Mouse (Mus musculus) MEL (cell line): ENCODE results near the gene Ostm1. TPM values are rescaled to one million over a fixed set of nuclear protein-coding genes. Genes with fewer than 3 reads are reported as not detected.

Experiments
- DNase-seq: peaks from one replicate; pipeline ENCODE4 v3.0.0; 2011; ENCODE audit warnings: low read depth, low spot score
- H3K27ac ChIP-seq: 2 replicates; pipeline ENCODE4 v1.5.1; 2012; ENCODE audit warnings: low read depth, mild to moderate bottlenecking, control low read depth, low read length, moderate library complexity; ENCODE audit not compliant: control insufficient read depth
- H3K27me3 ChIP-seq, 2 experiments: fragments of 150-350 bp in 1 of 2; sonication (generic) in 1 of 2; 2 replicates each; pipeline ENCODE4 v1.6.1; 2012; ENCODE audit warnings: low read length in 2 of 2, mild to moderate bottlenecking in 2 of 2, improper control_type of control experiment in 1 of 2, moderate library complexity in 1 of 2; ENCODE audit not compliant: insufficient read depth in 2 of 2, control insufficient read depth in 1 of 2
- H3K36me3 ChIP-seq, 2 experiments: 2 replicates each; pipeline ENCODE4 v1.6.1; 2012 to 2014; ENCODE audit warnings: low read length in 2 of 2, improper control_type of control experiment in 1 of 2, inconsistent platforms in 1 of 2, mild to moderate bottlenecking in 1 of 2; ENCODE audit not compliant: insufficient read depth in 2 of 2, control insufficient read depth in 1 of 2
- H3K4me1 ChIP-seq, 2 experiments: fragments of 150-350 bp in 1 of 2; sonication (generic) in 1 of 2; 2 replicates each; pipeline ENCODE4 v1.6.1; 2012; ENCODE audit warnings: low read length in 2 of 2, improper control_type of control experiment in 1 of 2, mild to moderate bottlenecking in 1 of 2; ENCODE audit not compliant: insufficient read depth in 2 of 2, control insufficient read depth in 1 of 2
- H3K4me3 ChIP-seq, 2 experiments: fragments of 150-350 bp in 1 of 2; sonication (generic) in 1 of 2; 2 replicates each; pipeline ENCODE4 v1.5.1; 2012; ENCODE audit warnings: low read depth in 2 of 2, low read length in 2 of 2, mild to moderate bottlenecking in 2 of 2, moderate library complexity in 2 of 2, control low read depth in 1 of 2, improper control_type of control experiment in 1 of 2; ENCODE audit not compliant: control insufficient read depth in 1 of 2, insufficient read depth in 1 of 2
- H3K79me2 ChIP-seq: 2 replicates; pipeline ENCODE4 v1.6.1; 2012; ENCODE audit warnings: mild to moderate bottlenecking, low read length, moderate library complexity; ENCODE audit not compliant: control insufficient read depth, poor library complexity, insufficient read depth
- H3K9ac ChIP-seq: 2 replicates; pipeline ENCODE4 v1.6.1; 2012; ENCODE audit warnings: low read depth, mild to moderate bottlenecking, control low read depth, low read length, moderate library complexity; ENCODE audit not compliant: control insufficient read depth, poor library complexity, severe bottlenecking
- H3K9me3 ChIP-seq: fragments of 150-350 bp; sonication (generic); replicated peaks from 2 replicates; pipeline ENCODE4 v1.6.1; 2012; ENCODE audit warnings: mild to moderate bottlenecking, low read length, improper control_type of control experiment, moderate library complexity; ENCODE audit not compliant: insufficient read depth
- BHLHE40 ChIP-seq: IDR thresholded peaks from 2 replicates; pipeline ENCODE4 v1.6.1; 2012; ENCODE audit warnings: low read depth, mild to moderate bottlenecking, inconsistent platforms, low read length, improper control_type of control experiment, borderline replicate concordance
- CTCF ChIP-seq, 3 experiments: IDR thresholded peaks in 2 of 3; conservative IDR thresholded peaks in 1 of 3; 2 replicates each; pipeline ENCODE4 v1.5.1; 2011 to 2012; ENCODE audit warnings: low read length in 3 of 3, low read depth in 2 of 3, mild to moderate bottlenecking in 2 of 3, improper control_type of control experiment in 1 of 3, inconsistent platforms in 1 of 3, mixed read lengths in 1 of 3, moderate library complexity in 1 of 3; ENCODE audit not compliant: control insufficient read depth in 1 of 3, insufficient read depth in 1 of 3, poor library complexity in 1 of 3, severe bottlenecking in 1 of 3
- EP300 ChIP-seq, 2 experiments: IDR thresholded peaks; 2 replicates each; pipeline ENCODE4 v1.6.1; 2011; ENCODE audit warnings: improper control_type of control experiment in 2 of 2, low read length in 2 of 2, low read depth in 1 of 2, mild to moderate bottlenecking in 1 of 2
- ETS1 ChIP-seq: IDR thresholded peaks from 2 replicates; pipeline ENCODE4 v1.6.1; 2012; ENCODE audit warnings: low read depth, mild to moderate bottlenecking, inconsistent platforms, low read length, improper control_type of control experiment, moderate library complexity
- GABPA ChIP-seq: IDR thresholded peaks from 2 replicates; pipeline ENCODE4 v1.6.1; 2012; ENCODE audit warnings: low read depth, mild to moderate bottlenecking, inconsistent platforms, low read length, improper control_type of control experiment, moderate library complexity
- HCFC1 ChIP-seq: IDR thresholded peaks from 2 replicates; pipeline ENCODE4 v1.6.1; 2012; ENCODE audit warnings: low read depth, mild to moderate bottlenecking, inconsistent platforms, low read length, improper control_type of control experiment, moderate library complexity
- MAX ChIP-seq: IDR thresholded peaks from 2 replicates; pipeline ENCODE4 v1.6.1; 2011; ENCODE audit warnings: low read length, improper control_type of control experiment
- MAZ ChIP-seq: IDR thresholded peaks from 2 replicates; pipeline ENCODE4 v1.6.1; 2012; ENCODE audit warnings: low read depth, mild to moderate bottlenecking, inconsistent platforms, low read length, improper control_type of control experiment
- MEF2A ChIP-seq: IDR thresholded peaks from 2 replicates; pipeline ENCODE4 v1.6.1; 2014; ENCODE audit warnings: low read depth, mild to moderate bottlenecking, inconsistent platforms, low read length, improper control_type of control experiment; ENCODE audit not compliant: poor library complexity, insufficient replicate concordance, severe bottlenecking; ENCODE audit errors: extremely low read depth
- MXI1 ChIP-seq: IDR thresholded peaks from 2 replicates; pipeline ENCODE4 v1.6.1; 2011; ENCODE audit warnings: mild to moderate bottlenecking, low read depth, low read length, improper control_type of control experiment
- MYB ChIP-seq: IDR thresholded peaks from 2 replicates; pipeline ENCODE4 v1.6.1; 2011; ENCODE audit warnings: mild to moderate bottlenecking, low read depth, low read length, improper control_type of control experiment
- NELFE ChIP-seq: IDR thresholded peaks from 2 replicates; pipeline ENCODE4 v1.6.1; 2011; ENCODE audit warnings: low read depth, low read length, improper control_type of control experiment
- POLR2AphosphoS5 ChIP-seq: IDR thresholded peaks from 2 replicates; pipeline ENCODE4 v1.6.1; 2012; ENCODE audit warnings: low read depth, borderline replicate concordance, mild to moderate bottlenecking, inconsistent platforms, low read length, moderate library complexity, mixed read lengths
- TAL1 ChIP-seq: IDR thresholded peaks from 2 replicates; pipeline ENCODE4 v1.6.1; 2012; ENCODE audit warnings: mild to moderate bottlenecking, inconsistent platforms, low read length, moderate library complexity, mixed read lengths
- USF2 ChIP-seq, 2 experiments: IDR thresholded peaks; 2 replicates each; pipeline ENCODE4 v1.6.1; 2011 to 2012; ENCODE audit warnings: improper control_type of control experiment in 2 of 2, low read length in 2 of 2, borderline replicate concordance in 1 of 2, inconsistent platforms in 1 of 2, low read depth in 1 of 2, mild to moderate bottlenecking in 1 of 2; ENCODE audit not compliant: insufficient read depth in 1 of 2
- ZNF384 ChIP-seq: IDR thresholded peaks from 2 replicates; pipeline ENCODE4 v1.6.1; 2012; ENCODE audit warnings: low read depth, mild to moderate bottlenecking, inconsistent platforms, low read length, improper control_type of control experiment
- polyA plus RNA-seq, 2 experiments: library from polyadenylated mRNA; stranded (reverse) in 1 of 2; unstranded in 1 of 2; fragments of >175 nt in 1 of 2; fragments of >200 nt in 1 of 2; gene quantifications; 2 replicates each; pipeline versions ENCODE4 v1.2.1 to v1.2.4; 2012; ENCODE audit warnings: low replicate concordance in 2 of 2, low read depth in 1 of 2; ENCODE audit not compliant: insufficient read length in 2 of 2, insufficient read depth in 1 of 2, missing spikeins in 1 of 2
- total RNA-seq: library from RNA; depleted of rRNA; stranded (reverse); fragments of 300-350 nt; gene quantifications from 2 replicates; pipeline ENCODE4 v1.2.3, GENCODE M21; 2012

Gene Ostm1
- total and polyA plus RNA-seq, 3 experiments: 13.9 to 17.5 TPM; not detected in 1

DNA sequence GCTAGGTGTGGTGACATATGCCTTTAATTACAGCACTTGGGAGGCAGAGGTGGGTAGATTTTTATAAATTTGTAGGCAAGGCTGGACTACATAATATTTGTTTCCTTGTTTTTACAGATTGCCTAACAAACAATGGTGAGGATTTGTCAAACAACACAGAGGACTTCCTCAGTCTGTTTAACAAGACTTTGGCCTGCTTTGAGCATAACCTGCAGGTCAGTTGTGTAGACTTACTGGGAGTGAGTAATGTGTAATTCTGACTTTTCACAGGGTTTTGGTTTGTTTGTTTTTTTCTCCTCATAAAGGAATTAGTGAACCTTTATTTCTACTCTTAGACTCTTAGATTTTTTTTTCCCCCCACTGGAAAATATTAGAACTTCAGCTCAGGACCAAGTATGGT, 109.2 kb downstream of the Ostm1 start:
- H3K9ac ChIP-seq: no peak overlapping the region
- no peaks in the 10 kb centered on the region for H3K9me3 ChIP-seq
- no peaks in the 10 kb centered on the region for H3K79me2 ChIP-seq
- TF ChIP-seq USF2 (IDR thresholded peaks at IDR 0.05; ENCODE audit: borderline replicate concordance in 1 of 2, insufficient read depth in 1 of 2, low read depth in 1 of 2, low read length in 2 of 2) (no peak), MAX (no peak), ETS1 (no peak), GABPA (no peak), EP300 (IDR thresholded peaks at IDR 0.05; ENCODE audit: low read depth in 1 of 2, low read length in 2 of 2) (no peak)
- no peak overlapping the region for H3K4me3 ChIP-seq
- no peak overlapping the region for H3K27ac ChIP-seq
- no peaks in the 10 kb centered on the region for H3K36me3 ChIP-seq
- no peaks in the 10 kb centered on the region for H3K27me3 ChIP-seq
- peaks cover 0 to 1% of the 10 kb centered on the region in 2 experiments; a peak in 1 of 4 replicates for H3K4me1 ChIP-seq
- no peak for DNase-seq

DNA sequence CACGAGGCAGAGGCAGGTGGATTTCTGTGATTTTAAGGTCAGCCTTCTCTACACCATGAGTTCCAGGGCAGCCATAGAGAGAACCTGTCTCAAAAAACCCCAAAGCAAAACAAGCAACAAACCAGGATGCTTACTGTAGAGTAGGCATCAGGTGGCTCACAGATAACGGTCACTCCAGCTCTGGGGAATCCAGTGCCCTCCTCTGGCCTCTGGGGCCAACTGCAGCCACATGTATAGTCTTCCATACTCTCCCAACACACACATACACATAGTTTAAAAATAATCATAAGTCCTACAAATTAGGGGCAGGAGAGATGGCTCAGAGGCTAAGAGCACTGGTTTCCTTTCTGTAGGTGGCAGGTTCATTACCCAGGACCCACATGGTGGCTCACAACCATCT, 109.9 kb downstream of the Ostm1 start:
- Histone ChIP-seq H3K9ac (no peak overlapping the region), H3K4me1 (no peaks in the 10 kb centered on the region), H3K36me3 (peaks cover 0 to 3% of the 10 kb centered on the region in 2 experiments; a peak in 1 of 4 replicates), H3K27me3 (no peaks in the 10 kb centered on the region), H3K4me3 (no peak overlapping the region), H3K27ac (no peak overlapping the region), H3K79me2 (no peaks in the 10 kb centered on the region), H3K9me3 (no peaks in the 10 kb centered on the region)
- DNase-seq: peak; percentile 9
- TF ChIP-seq CTCF (IDR thresholded peaks at IDR 0.05 in 2 of 3, conservative IDR thresholded peaks at IDR 0.05 in 1 of 3; ENCODE audit: control insufficient read depth in 1 of 3, insufficient read depth in 1 of 3, low read depth in 2 of 3, low read length in 3 of 3, poor library complexity in 1 of 3, severe bottlenecking in 1 of 3) (peak in 2 of 3 experiments; percentile 24 to 37; a peak in 3 of 6 replicates), POLR2AphosphoS5 (no peak)

DNA sequence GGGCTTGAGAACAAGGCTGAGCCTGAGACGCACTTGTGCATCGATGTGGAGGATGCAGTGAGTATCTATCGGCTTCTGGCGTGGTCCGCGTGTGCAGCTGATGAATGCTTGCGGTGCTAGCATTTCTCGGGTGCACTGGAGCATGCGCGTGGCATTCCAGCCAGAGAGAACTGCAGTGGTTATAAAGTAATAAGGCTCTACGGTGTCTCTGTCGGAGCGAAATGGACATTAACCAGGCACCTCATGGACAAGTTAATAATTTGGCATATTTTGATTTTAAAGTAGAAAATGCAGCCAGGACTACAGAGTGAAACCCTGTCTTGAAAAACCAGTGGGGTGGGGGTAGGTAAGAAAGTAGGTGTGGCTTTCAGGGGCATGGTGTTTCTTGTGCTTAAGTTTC, 112.7 kb downstream of the Ostm1 start:
- H3K4me1 ChIP-seq: no peaks in the 10 kb centered on the region
- H3K9ac ChIP-seq: no peak overlapping the region
- peaks cover 0 to 6% of the 10 kb centered on the region in 2 experiments; a peak in 1 of 4 replicates for H3K36me3 ChIP-seq
- no peaks in the 10 kb centered on the region for H3K79me2 ChIP-seq
- H3K4me3 ChIP-seq: no peak overlapping the region
- H3K27ac ChIP-seq: no peak overlapping the region
- DNase-seq: no peak
- H3K27me3 ChIP-seq: no peaks in the 10 kb centered on the region
- no peaks in the 10 kb centered on the region for H3K9me3 ChIP-seq
- no peak for TF ChIP-seq MAZ
- TF ChIP-seq BHLHE40: no peak
- no peak for TF ChIP-seq MXI1
- TF ChIP-seq USF2 (IDR thresholded peaks at IDR 0.05; ENCODE audit: borderline replicate concordance in 1 of 2, insufficient read depth in 1 of 2, low read depth in 1 of 2, low read length in 2 of 2): no peak
- TF ChIP-seq HCFC1: no peak
- TF ChIP-seq TAL1: no peak
- no peak for TF ChIP-seq ZNF384
- TF ChIP-seq MYB: no peak
- no peak for TF ChIP-seq NELFE
- TF ChIP-seq EP300 (IDR thresholded peaks at IDR 0.05; ENCODE audit: low read depth in 1 of 2, low read length in 2 of 2): no peak
- no peak for TF ChIP-seq MEF2A
